Mouse (Mus musculus) MEL (cell line): ENCODE results near the gene Sema4f. TPM values are rescaled to one million over a fixed set of nuclear protein-coding genes. Genes with fewer than 3 reads are reported as not detected.
A peak's percentile ranks its signal among the peaks of the same experiment; 100 is the strongest.

Experiments
- DNase-seq: peaks from one replicate; pipeline ENCODE4 v3.0.0; 2011; ENCODE audit warnings: low read depth, low spot score
- H3K27ac ChIP-seq: 2 replicates; pipeline ENCODE4 v1.5.1; 2012; ENCODE audit warnings: low read depth, mild to moderate bottlenecking, control low read depth, low read length, moderate library complexity; ENCODE audit not compliant: control insufficient read depth
- H3K27me3 ChIP-seq, 2 experiments: fragments of 150-350 bp in 1 of 2; sonication (generic) in 1 of 2; 2 replicates each; pipeline ENCODE4 v1.6.1; 2012; ENCODE audit warnings: low read length in 2 of 2, mild to moderate bottlenecking in 2 of 2, improper control_type of control experiment in 1 of 2, moderate library complexity in 1 of 2; ENCODE audit not compliant: insufficient read depth in 2 of 2, control insufficient read depth in 1 of 2
- H3K36me3 ChIP-seq, 2 experiments: 2 replicates each; pipeline ENCODE4 v1.6.1; 2012 to 2014; ENCODE audit warnings: low read length in 2 of 2, improper control_type of control experiment in 1 of 2, inconsistent platforms in 1 of 2, mild to moderate bottlenecking in 1 of 2; ENCODE audit not compliant: insufficient read depth in 2 of 2, control insufficient read depth in 1 of 2
- H3K4me1 ChIP-seq, 2 experiments: fragments of 150-350 bp in 1 of 2; sonication (generic) in 1 of 2; 2 replicates each; pipeline ENCODE4 v1.6.1; 2012; ENCODE audit warnings: low read length in 2 of 2, improper control_type of control experiment in 1 of 2, mild to moderate bottlenecking in 1 of 2; ENCODE audit not compliant: insufficient read depth in 2 of 2, control insufficient read depth in 1 of 2
- H3K4me3 ChIP-seq, 2 experiments: fragments of 150-350 bp in 1 of 2; sonication (generic) in 1 of 2; 2 replicates each; pipeline ENCODE4 v1.5.1; 2012; ENCODE audit warnings: low read depth in 2 of 2, low read length in 2 of 2, mild to moderate bottlenecking in 2 of 2, moderate library complexity in 2 of 2, control low read depth in 1 of 2, improper control_type of control experiment in 1 of 2; ENCODE audit not compliant: control insufficient read depth in 1 of 2, insufficient read depth in 1 of 2
- H3K79me2 ChIP-seq: 2 replicates; pipeline ENCODE4 v1.6.1; 2012; ENCODE audit warnings: mild to moderate bottlenecking, low read length, moderate library complexity; ENCODE audit not compliant: control insufficient read depth, poor library complexity, insufficient read depth
- H3K9ac ChIP-seq: 2 replicates; pipeline ENCODE4 v1.6.1; 2012; ENCODE audit warnings: low read depth, mild to moderate bottlenecking, control low read depth, low read length, moderate library complexity; ENCODE audit not compliant: control insufficient read depth, poor library complexity, severe bottlenecking
- H3K9me3 ChIP-seq: fragments of 150-350 bp; sonication (generic); replicated peaks from 2 replicates; pipeline ENCODE4 v1.6.1; 2012; ENCODE audit warnings: mild to moderate bottlenecking, low read length, improper control_type of control experiment, moderate library complexity; ENCODE audit not compliant: insufficient read depth
- CHD1 ChIP-seq: IDR thresholded peaks from 2 replicates; pipeline ENCODE4 v1.6.1; 2012; ENCODE audit warnings: low read depth, mild to moderate bottlenecking, inconsistent platforms, low read length, improper control_type of control experiment
- CHD2 ChIP-seq: IDR thresholded peaks from 2 replicates; pipeline ENCODE4 v1.6.1; 2011; ENCODE audit warnings: low read length, improper control_type of control experiment
- CTCF ChIP-seq, 3 experiments: IDR thresholded peaks in 2 of 3; conservative IDR thresholded peaks in 1 of 3; 2 replicates each; pipeline ENCODE4 v1.5.1; 2011 to 2012; ENCODE audit warnings: low read length in 3 of 3, low read depth in 2 of 3, mild to moderate bottlenecking in 2 of 3, improper control_type of control experiment in 1 of 3, inconsistent platforms in 1 of 3, mixed read lengths in 1 of 3, moderate library complexity in 1 of 3; ENCODE audit not compliant: control insufficient read depth in 1 of 3, insufficient read depth in 1 of 3, poor library complexity in 1 of 3, severe bottlenecking in 1 of 3
- ELF1 ChIP-seq: IDR thresholded peaks from 2 replicates; pipeline ENCODE4 v1.6.1; 2014; ENCODE audit warnings: low read depth, mild to moderate bottlenecking, inconsistent platforms, low read length, improper control_type of control experiment, moderate library complexity
- ETS1 ChIP-seq: IDR thresholded peaks from 2 replicates; pipeline ENCODE4 v1.6.1; 2012; ENCODE audit warnings: low read depth, mild to moderate bottlenecking, inconsistent platforms, low read length, improper control_type of control experiment, moderate library complexity
- MYC ChIP-seq: IDR thresholded peaks from 2 replicates; pipeline ENCODE4 v1.6.1; 2011; ENCODE audit warnings: low read depth, mild to moderate bottlenecking, low read length, improper control_type of control experiment, moderate library complexity
- POLR2A ChIP-seq, 2 experiments: IDR thresholded peaks; 2 replicates each; pipeline ENCODE4 v1.6.1; 2011 to 2012; ENCODE audit warnings: low read length in 2 of 2, mild to moderate bottlenecking in 2 of 2, control low read depth in 1 of 2, improper control_type of control experiment in 1 of 2, low read depth in 1 of 2, moderate library complexity in 1 of 2; ENCODE audit not compliant: control insufficient read depth in 1 of 2, insufficient read depth in 1 of 2, poor library complexity in 1 of 2
- POLR2AphosphoS5 ChIP-seq: IDR thresholded peaks from 2 replicates; pipeline ENCODE4 v1.6.1; 2012; ENCODE audit warnings: low read depth, borderline replicate concordance, mild to moderate bottlenecking, inconsistent platforms, low read length, moderate library complexity, mixed read lengths
- RAD21 ChIP-seq: IDR thresholded peaks from 2 replicates; pipeline ENCODE4 v1.6.1; 2011; ENCODE audit warnings: mild to moderate bottlenecking, low read depth, low read length, improper control_type of control experiment
- SIN3A ChIP-seq: IDR thresholded peaks from 2 replicates; pipeline ENCODE4 v1.6.1; 2012; ENCODE audit warnings: low read length, improper control_type of control experiment, inconsistent platforms
- SMC3 ChIP-seq: IDR thresholded peaks from 2 replicates; pipeline ENCODE4 v1.6.1; 2011; ENCODE audit warnings: low read depth, low read length, improper control_type of control experiment
- TAL1 ChIP-seq: IDR thresholded peaks from 2 replicates; pipeline ENCODE4 v1.6.1; 2012; ENCODE audit warnings: mild to moderate bottlenecking, inconsistent platforms, low read length, moderate library complexity, mixed read lengths
- TCF12 ChIP-seq: IDR thresholded peaks from 2 replicates; pipeline ENCODE4 v1.6.1; 2014; ENCODE audit warnings: low read depth, mild to moderate bottlenecking, inconsistent platforms, low read length, improper control_type of control experiment, moderate library complexity
- ZC3H11A ChIP-seq: IDR thresholded peaks from 2 replicates; pipeline ENCODE4 v1.6.1; 2012; ENCODE audit warnings: low read depth, mild to moderate bottlenecking, inconsistent platforms, low read length, improper control_type of control experiment
- ZNF384 ChIP-seq: IDR thresholded peaks from 2 replicates; pipeline ENCODE4 v1.6.1; 2012; ENCODE audit warnings: low read depth, mild to moderate bottlenecking, inconsistent platforms, low read length, improper control_type of control experiment
- polyA plus RNA-seq, 2 experiments: library from polyadenylated mRNA; stranded (reverse) in 1 of 2; unstranded in 1 of 2; fragments of >175 nt in 1 of 2; fragments of >200 nt in 1 of 2; gene quantifications; 2 replicates each; pipeline versions ENCODE4 v1.2.1 to v1.2.4; 2012; ENCODE audit warnings: low replicate concordance in 2 of 2, low read depth in 1 of 2; ENCODE audit not compliant: insufficient read length in 2 of 2, insufficient read depth in 1 of 2, missing spikeins in 1 of 2
- total RNA-seq: library from RNA; depleted of rRNA; stranded (reverse); fragments of 300-350 nt; gene quantifications from 2 replicates; pipeline ENCODE4 v1.2.3, GENCODE M21; 2012

Gene Sema4f
- total and polyA plus RNA-seq, 3 experiments = 0.01 to 0.04 TPM; not detected in 1

DNA sequence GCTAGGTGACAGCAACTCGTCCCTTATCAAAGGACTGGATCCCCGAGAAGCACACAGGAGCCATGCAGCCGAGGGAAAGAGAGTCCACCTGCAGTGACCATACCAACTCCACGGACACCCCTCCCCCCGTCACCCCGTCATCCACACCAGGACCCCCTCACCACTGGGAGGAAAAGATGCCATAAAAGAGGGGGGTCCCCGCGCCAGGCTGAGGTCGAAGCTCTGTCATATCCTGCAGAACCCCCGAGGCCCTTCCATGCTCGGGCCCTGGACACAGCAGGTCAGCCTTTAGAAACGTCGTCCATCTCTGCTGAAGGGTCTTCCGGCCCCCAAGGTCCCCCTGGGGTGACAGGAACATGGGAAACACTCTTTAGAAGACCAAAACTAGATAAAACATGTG, 21.2 kb downstream of the Sema4f start:
- H3K36me3 ChIP-seq = peaks cover 0 to 2% of the 10 kb centered on the region in 2 experiments; a peak in 1 of 4 replicates
- no peaks in the 10 kb centered on the region for H3K79me2 ChIP-seq
- H3K27ac ChIP-seq = no peak overlapping the region
- TF ChIP-seq POLR2A (IDR thresholded peaks at IDR 0.05; ENCODE audit: control insufficient read depth in 1 of 2, insufficient read depth in 1 of 2, low read depth in 1 of 2, low read length in 2 of 2, poor library complexity in 1 of 2) = no peak
- TF ChIP-seq MYC = no peak
- no peak for TF ChIP-seq RAD21
- no peak for TF ChIP-seq TCF12
- TF ChIP-seq ZC3H11A = no peak
- no peak for TF ChIP-seq POLR2AphosphoS5
- no peak for TF ChIP-seq ETS1
- TF ChIP-seq TAL1 = no peak
- no peak for TF ChIP-seq SIN3A
- H3K9me3 ChIP-seq = no peaks in the 10 kb centered on the region
- no peak overlapping the region for H3K9ac ChIP-seq
- DNase-seq = no peak
- peaks cover 0 to 6% of the 10 kb centered on the region in 2 experiments; a peak in 3 of 4 replicates for H3K4me1 ChIP-seq
- peaks cover 0 to 8% of the 10 kb centered on the region in 2 experiments; a peak in 3 of 4 replicates for H3K27me3 ChIP-seq
- no peak overlapping the region for H3K4me3 ChIP-seq

- peak; percentile 53 for DNase-seq
- H3K9ac ChIP-seq = no peak overlapping the region
- H3K4me3 ChIP-seq = no peak overlapping the region
- peaks cover 0 to 7% of the 10 kb centered on the region in 2 experiments; a peak in 2 of 4 replicates for H3K36me3 ChIP-seq
- H3K79me2 ChIP-seq = no peaks in the 10 kb centered on the region
- peaks cover 0 to 8% of the 10 kb centered on the region in 2 experiments; a peak in 3 of 4 replicates for H3K27me3 ChIP-seq
- peaks cover 1 to 12% of the 10 kb centered on the region in 2 experiments; a peak in 3 of 4 replicates for H3K4me1 ChIP-seq
- TF ChIP-seq RAD21 (peak; percentile 56), ZNF384 (no peak), CHD1 (no peak), SMC3 (peak; percentile 85), ZC3H11A (peak; percentile 62), CTCF (IDR thresholded peaks at IDR 0.05 in 2 of 3, conservative IDR thresholded peaks at IDR 0.05 in 1 of 3; ENCODE audit: control insufficient read depth in 1 of 3, insufficient read depth in 1 of 3, low read depth in 2 of 3, low read length in 3 of 3, poor library complexity in 1 of 3, severe bottlenecking in 1 of 3) (peak; percentile 76 to 91 (median 78)), ELF1 (no peak)
- no peaks in the 10 kb centered on the region for H3K9me3 ChIP-seq
- no peak overlapping the region for H3K27ac ChIP-seq
Measured at GRCm38 (mm10) chr6:82917778-82918129, 21.8 kb downstream of the Sema4f start.

- H3K27ac ChIP-seq = no peak overlapping the region
- no peak for DNase-seq
- H3K4me3 ChIP-seq = no peak overlapping the region
- TF ChIP-seq CHD1 (no peak), CHD2 (no peak)
- H3K27me3 ChIP-seq = peaks cover 0 to 3% of the 10 kb centered on the region in 2 experiments; a peak in 2 of 4 replicates
- no peak overlapping the region for H3K9ac ChIP-seq
- H3K9me3 ChIP-seq = no peaks in the 10 kb centered on the region
- peaks cover 2 to 16% of the 10 kb centered on the region in 2 experiments; a peak in 3 of 4 replicates for H3K4me1 ChIP-seq
- peaks cover 0 to 7% of the 10 kb centered on the region in 2 experiments; a peak in 2 of 4 replicates for H3K36me3 ChIP-seq
- H3K79me2 ChIP-seq = no peaks in the 10 kb centered on the region
Measured at GRCm38 (mm10) chr6:82917076-82917777, 22.3 kb downstream of the Sema4f start.
